Mouse (Mus musculus): ENCODE results near the gene 9530053A07Rik. TPM values are rescaled to one million over a fixed set of nuclear protein-coding genes. Genes with fewer than 3 reads are reported as not detected.

The 9530053A07Rik gene
- polyA plus RNA-seq (2017; shearing (Covaris generic)) = not detected

GRCm38 (mm10) chr7:28129166-28129565 lies at the start of gene 9530053A07Rik:
Gene 9530053A07Rik (plus strand): TSS chr7:28129466.

GRCm38 (mm10) chr7:28169489-28170422 lies 40.5 kb downstream of the 9530053A07Rik start, which contains the start of gene Fbl:
Gene Fbl (plus strand): TSS chr7:28169710.

GRCm38 (mm10) chr7:28179228-28179627 lies 50.0 kb downstream of the 9530053A07Rik start, which contains the start of gene Dyrk1b:
Gene Dyrk1b (plus strand): TSS chr7:28179469.

Other genes starting within 250 kb of the 9530053A07Rik start
- 5.0 TPM for gene Zfp974, start 200.0 kb upstream of the 9530053A07Rik start, polyA plus RNA-seq (2017; shearing (Covaris generic))
- 7.3 TPM for gene Zfp780b, start 150.3 kb upstream of the 9530053A07Rik start, polyA plus RNA-seq (2017; shearing (Covaris generic))
- gene Zfp850, start 115.4 kb upstream of the 9530053A07Rik start, polyA plus RNA-seq (2017; shearing (Covaris generic)) = 7.9 TPM
- gene Psmc4, start 79.4 kb upstream of the 9530053A07Rik start, polyA plus RNA-seq (2017; shearing (Covaris generic)) = 174 TPM
- gene Fcgbp, start 58.2 kb upstream of the 9530053A07Rik start, polyA plus RNA-seq (2017; shearing (Covaris generic)) = not detected
- 228 TPM for gene Fbl, start 40.2 kb downstream of the 9530053A07Rik start, polyA plus RNA-seq (2017; shearing (Covaris generic))
- gene Dyrk1b, start 50.0 kb downstream of the 9530053A07Rik start, polyA plus RNA-seq (2017; shearing (Covaris generic)) = 10.3 TPM
- gene Eid2, start 138.4 kb downstream of the 9530053A07Rik start, polyA plus RNA-seq (2017; shearing (Covaris generic)) = 6.6 TPM
- 3.7 TPM for gene Eid2b, start 148.3 kb downstream of the 9530053A07Rik start, polyA plus RNA-seq (2017; shearing (Covaris generic))
- gene Selenov, start 161.7 kb downstream of the 9530053A07Rik start, polyA plus RNA-seq (2017; shearing (Covaris generic)) = not detected
- not detected for gene Dll3, start 172.8 kb downstream of the 9530053A07Rik start, polyA plus RNA-seq (2017; shearing (Covaris generic))
- gene Timm50, start 182.6 kb downstream of the 9530053A07Rik start, polyA plus RNA-seq (2017; shearing (Covaris generic)) = 55.8 TPM
- 213 TPM for gene Supt5, start 209.3 kb downstream of the 9530053A07Rik start, polyA plus RNA-seq (2017; shearing (Covaris generic))
- 983 TPM for gene Rps16, start 221.2 kb downstream of the 9530053A07Rik start, polyA plus RNA-seq (2017; shearing (Covaris generic))
- gene Plekhg2, start 243.1 kb downstream of the 9530053A07Rik start, polyA plus RNA-seq (2017; shearing (Covaris generic)) = 48.9 TPM